Mouse (Mus musculus): ENCODE data around the gene Sp7.

The Sp7 gene

GRCm38 (mm10) chr15:102388942-102389341 is 22.0 kb upstream of the Sp7 start:
- no peak for DNase-seq (ENCODE audit: low spot score)

GRCm38 (mm10) chr15:102386640-102387039 is 19.7 kb upstream of the Sp7 start:
- DNase-seq (ENCODE audit: low spot score), result no peak

- DNase-seq (ENCODE audit: low spot score), result no peak
Observed at GRCm38 (mm10) chr15:102383671-102384070, 16.7 kb upstream of the Sp7 start.

- DNase-seq (ENCODE audit: low spot score), result peak; percentile 94
Observed at GRCm38 (mm10) chr15:102381575-102381974, 14.6 kb upstream of the Sp7 start.

GRCm38 (mm10) chr15:102377810-102378262 is 10.9 kb upstream of the Sp7 start:
- DNase-seq (ENCODE audit: low spot score), result peak; percentile 69

GRCm38 (mm10) chr15:102377163-102377543 is 10.2 kb upstream of the Sp7 start:
- peak; percentile 94 for DNase-seq (ENCODE audit: low spot score)

GRCm38 (mm10) chr15:102376453-102377162 is 9.6 kb upstream of the Sp7 start:
- DNase-seq (ENCODE audit: low spot score), result peak; percentile 63

GRCm38 (mm10) chr15:102370727-102371126 is 3.7 kb upstream of the Sp7 start:
- no peak for DNase-seq (ENCODE audit: low spot score)

GRCm38 (mm10) chr15:102369972-102370371 is 3.0 kb upstream of the Sp7 start:
- DNase-seq (ENCODE audit: low spot score), result peak; percentile 58

GRCm38 (mm10) chr15:102366238-102366637 is 744 bp downstream of the Sp7 start:
- no peak for DNase-seq (ENCODE audit: low spot score)

- DNase-seq (ENCODE audit: low spot score), result no peak
Observed at GRCm38 (mm10) chr15:102364678-102365077, 2.3 kb downstream of the Sp7 start.

GRCm38 (mm10) chr15:102362648-102363047 is 4.3 kb downstream of the Sp7 start:
- peak; percentile 57 for DNase-seq (ENCODE audit: low spot score)

GRCm38 (mm10) chr15:102358834-102359233 is 8.1 kb downstream of the Sp7 start:
- DNase-seq (ENCODE audit: low spot score), result no peak

- DNase-seq (ENCODE audit: low spot score), result no peak
Observed at GRCm38 (mm10) chr15:102358126-102358525, 8.9 kb downstream of the Sp7 start.

GRCm38 (mm10) chr15:102356501-102357325 is 10.3 kb downstream of the Sp7 start:
- DNase-seq (ENCODE audit: low spot score), result no peak

GRCm38 (mm10) chr15:102355871-102356441 is 11.0 kb downstream of the Sp7 start:
- peak; percentile 57 for DNase-seq (ENCODE audit: low spot score)

GRCm38 (mm10) chr15:102355134-102355870 is 11.7 kb downstream of the Sp7 start:
- peak; percentile 82 for DNase-seq (ENCODE audit: low spot score)

- no peak for DNase-seq (ENCODE audit: low spot score)
Observed at GRCm38 (mm10) chr15:102353986-102354385, 13.0 kb downstream of the Sp7 start.

GRCm38 (mm10) chr15:102352177-102352576 is 14.8 kb downstream of the Sp7 start:
- no peak for DNase-seq (ENCODE audit: low spot score)

GRCm38 (mm10) chr15:102350942-102351291 is 16.1 kb downstream of the Sp7 start:
- no peak for DNase-seq (ENCODE audit: low spot score)

GRCm38 (mm10) chr15:102350138-102350941 is 16.6 kb downstream of the Sp7 start, which contains the start of gene Aaas:
TSS of gene Aaas (minus strand) at chr15:102350771.
- DNase-seq (ENCODE audit: low spot score), result peak; percentile 98

All from testis, postnatal 10 days (tissue).